Mouse (Mus musculus) embryonic facial prominence, embryonic 15.5 days (tissue): ENCODE data around the gene Ffar3. TPM values are rescaled to one million over a fixed set of nuclear protein-coding genes. Genes with fewer than 3 reads are reported as not detected.

Experiments used
- ATAC-seq: fragments of 200-750 bp; cut with Nextera tagmentation; 2 replicates; pipeline ENCODE4 v1.8.0; 2017; ENCODE audit warnings: low read depth, moderate TSS enrichment; ENCODE audit not compliant: insufficient number of reproducible peaks, low FRiP score, low TSS enrichment
- H3K27ac ChIP-seq: fragments of 300-500 bp; sonication (generic); replicated peaks from 2 replicates; pipeline ENCODE4 v1.5.1; 2015; ENCODE audit warnings: mild to moderate bottlenecking, inconsistent platforms
- H3K27me3 ChIP-seq: fragments of 300-500 bp; sonication (generic); 2 replicates; pipeline ENCODE4 v1.6.1; 2015; ENCODE audit warnings: inconsistent platforms
- H3K36me3 ChIP-seq: fragments of 300-500 bp; sonication (generic); 2 replicates; pipeline ENCODE4 v1.6.1; 2015; ENCODE audit warnings: mild to moderate bottlenecking, inconsistent platforms
- H3K4me1 ChIP-seq: fragments of 300-500 bp; sonication (generic); 2 replicates; pipeline ENCODE4 v1.6.1; 2015; ENCODE audit warnings: inconsistent platforms
- H3K4me2 ChIP-seq: fragments of 300-500 bp; sonication (generic); replicated peaks from 2 replicates; pipeline ENCODE4 v1.6.1; 2015; ENCODE audit warnings: mild to moderate bottlenecking, inconsistent platforms
- H3K4me3 ChIP-seq: fragments of 300-500 bp; sonication (generic); replicated peaks from 2 replicates; pipeline ENCODE4 v1.5.1; 2015; ENCODE audit warnings: mild to moderate bottlenecking, inconsistent platforms
- H3K9ac ChIP-seq: fragments of 300-500 bp; sonication (generic); 2 replicates; pipeline ENCODE4 v1.6.1; 2015; ENCODE audit warnings: inconsistent platforms
- H3K9me3 ChIP-seq: fragments of 300-500 bp; sonication (generic); replicated peaks from 2 replicates; pipeline ENCODE4 v1.6.1; 2016; ENCODE audit warnings: inconsistent platforms
- WGBS: fragments of 180-500 bp; shearing (Covaris S2); methylation state at CpG from one replicate; pipeline ENCODE4 v1.1.7; 2015; 5-methylcytosine and 5-hydroxymethylcytosine counted together
- polyA plus RNA-seq: library from polyadenylated mRNA; unstranded; fragments of >200 nt; fragmentation: Nextera tagmentation; extraction: Ambion mirVana; gene quantifications from 2 replicates; pipeline ENCODE4 v1.2.1, GENCODE M21; 2015

Ffar3 gene
- not detected in 2 replicates for polyA plus RNA-seq

DNA sequence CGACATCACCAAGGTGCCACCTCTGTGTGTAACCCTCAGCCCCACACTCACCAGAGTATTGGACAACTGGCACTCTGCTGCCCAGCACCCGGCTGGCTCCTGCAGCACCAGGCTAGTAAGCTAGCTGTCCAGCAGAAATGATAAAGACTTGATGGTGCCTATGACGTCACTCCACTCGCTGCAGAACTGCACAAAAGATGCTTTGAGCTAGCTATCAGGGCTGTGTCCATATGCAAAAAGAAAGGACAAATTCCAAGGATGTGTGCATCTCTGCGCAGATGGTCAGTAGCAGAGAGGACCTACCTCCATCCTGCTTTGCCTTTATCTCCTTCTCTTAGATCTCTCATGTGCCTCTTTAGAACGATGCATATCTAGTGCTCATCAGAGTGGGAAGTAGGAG, at the start of gene Ffar3:
Ffar3 (minus strand) TSS at position 101 of the 400 bp plus-strand sequence.
- Histone ChIP-seq H3K4me1 (no peaks in the 10 kb centered on the region), H3K27me3 (peaks cover 12% of the 10 kb centered on the region; the same call in 1 of the 2 replicates), H3K36me3 (no peaks in the 10 kb centered on the region), H3K4me3 (no peak within 1 kb of the TSS), H3K27ac (no peak within 1 kb of the TSS), H3K9ac (no peak within 1 kb of the TSS), H3K9me3 (no peaks in the 10 kb centered on the region), H3K4me2 (no peak within 1 kb of the TSS)
- ATAC-seq, result no peak
- 75% methylated on average over 6 of the region's 6 CpGs for WGBS

DNA sequence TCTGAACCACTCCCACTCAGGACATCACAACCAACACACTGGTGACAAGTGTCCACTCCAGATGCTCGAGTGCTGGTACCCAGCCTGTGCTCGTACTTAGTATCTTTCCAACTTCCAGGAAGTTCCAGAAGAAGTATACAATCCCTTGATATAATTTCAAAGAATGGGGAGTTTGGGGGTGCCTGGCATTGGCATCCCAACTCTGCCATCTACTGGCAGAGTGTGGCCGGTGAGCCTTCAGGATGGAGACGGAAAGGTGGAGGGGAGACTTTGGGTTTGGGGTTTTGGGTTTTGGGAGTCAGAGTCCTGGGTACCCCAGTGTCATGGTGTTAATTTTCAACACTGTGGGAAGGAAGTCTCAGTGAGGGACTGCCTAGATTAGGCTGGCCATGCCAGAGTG, 48.1 kb upstream of the Ffar3 start:
- Histone ChIP-seq H3K36me3 (no peaks in the 10 kb centered on the region), H3K4me1 (peaks cover 16% of the 10 kb centered on the region; the same call in 1 of the 2 replicates), H3K4me2 (no peak overlapping the region), H3K9ac (no peak overlapping the region), H3K4me3 (no peak overlapping the region), H3K27me3 (no peaks in the 10 kb centered on the region), H3K9me3 (no peaks in the 10 kb centered on the region), H3K27ac (no peak overlapping the region)
- no peak for ATAC-seq
- WGBS, result 52% methylated on average over 4 of the region's 4 CpGs

DNA sequence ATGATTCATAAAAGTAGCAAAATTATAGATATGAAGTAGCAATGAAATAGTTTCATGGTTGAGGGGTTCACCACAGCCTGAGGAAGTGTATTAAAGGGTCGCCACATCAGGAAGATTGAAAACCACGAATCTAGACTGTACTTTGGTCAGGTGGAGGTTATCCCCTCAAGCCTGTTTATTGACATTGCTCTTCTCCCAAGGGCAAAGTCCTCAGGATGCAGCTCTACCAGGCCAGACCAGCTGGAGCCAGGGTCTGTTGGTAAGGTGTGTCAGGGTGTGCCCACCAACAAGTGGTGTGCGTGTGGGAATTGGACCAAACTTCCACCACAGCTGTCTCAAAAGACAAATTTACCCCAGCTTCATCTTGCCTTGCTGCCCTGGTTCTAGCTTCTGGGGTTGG, 39.2 kb upstream of the Ffar3 start:
- Histone ChIP-seq H3K4me2 (no peak overlapping the region), H3K36me3 (no peaks in the 10 kb centered on the region), H3K4me3 (no peak overlapping the region), H3K27me3 (no peaks in the 10 kb centered on the region), H3K4me1 (0 out of 2 replicates have a peak, but pooled peaks cover 7% of the 10 kb centered on the region), H3K9me3 (no peaks in the 10 kb centered on the region), H3K9ac (no peak overlapping the region), H3K27ac (no peak overlapping the region)
- WGBS, result 79% methylated on average over 3 of the region's 3 CpGs
- ATAC-seq, result no peak

GRCm38 (mm10) chr7:30892515-30892914, 36.5 kb upstream of the Ffar3 start:
- no peak for ATAC-seq
- Histone ChIP-seq H3K4me1 (0 out of 2 replicates have a peak, but pooled peaks cover 5% of the 10 kb centered on the region), H3K9me3 (no peaks in the 10 kb centered on the region), H3K9ac (no peak overlapping the region), H3K27me3 (no peaks in the 10 kb centered on the region), H3K36me3 (no peaks in the 10 kb centered on the region), H3K4me2 (no peak overlapping the region), H3K27ac (no peak overlapping the region), H3K4me3 (no peak overlapping the region)
- WGBS, result 49% methylated on average over 3 of the region's 3 CpGs

GRCm38 (mm10) chr7:30891746-30892145, 35.8 kb upstream of the Ffar3 start:
- Histone ChIP-seq H3K36me3 (no peaks in the 10 kb centered on the region), H3K9me3 (no peaks in the 10 kb centered on the region), H3K9ac (no peak overlapping the region), H3K27ac (no peak overlapping the region), H3K27me3 (no peaks in the 10 kb centered on the region), H3K4me2 (no peak overlapping the region), H3K4me1 (0 out of 2 replicates have a peak, but pooled peaks cover 5% of the 10 kb centered on the region), H3K4me3 (no peak overlapping the region)
- whole genome bisulfite sequencing, result 82% methylated on average over 9 of the region's 9 CpGs
- no peak for ATAC-seq

GRCm38 (mm10) chr7:30890681-30891080, 34.7 kb upstream of the Ffar3 start:
- no peak overlapping the region for H3K9ac ChIP-seq
- WGBS, result 71% methylated on average over 2 of the region's 2 CpGs
- no peaks in the 10 kb centered on the region for H3K36me3 ChIP-seq
- 0 out of 2 replicates have a peak, but pooled peaks cover 5% of the 10 kb centered on the region for H3K4me1 ChIP-seq
- no peak overlapping the region for H3K27ac ChIP-seq
- no peak for ATAC-seq
- no peak overlapping the region for H3K4me3 ChIP-seq
- no peaks in the 10 kb centered on the region for H3K27me3 ChIP-seq
- no peaks in the 10 kb centered on the region for H3K9me3 ChIP-seq
- no peak overlapping the region for H3K4me2 ChIP-seq

GRCm38 (mm10) chr7:30888786-30889185, 32.8 kb upstream of the Ffar3 start:
- no peak for ATAC-seq
- H3K9me3 ChIP-seq, result no peaks in the 10 kb centered on the region
- 0 out of 2 replicates have a peak, but pooled peaks cover 5% of the 10 kb centered on the region for H3K4me1 ChIP-seq
- H3K4me3 ChIP-seq, result no peak overlapping the region
- H3K27me3 ChIP-seq, result no peaks in the 10 kb centered on the region
- no peak overlapping the region for H3K9ac ChIP-seq
- H3K27ac ChIP-seq, result no peak overlapping the region
- no peaks in the 10 kb centered on the region for H3K36me3 ChIP-seq
- 80% methylated on average over 7 of the region's 7 CpGs for WGBS
- H3K4me2 ChIP-seq, result no peak overlapping the region

DNA sequence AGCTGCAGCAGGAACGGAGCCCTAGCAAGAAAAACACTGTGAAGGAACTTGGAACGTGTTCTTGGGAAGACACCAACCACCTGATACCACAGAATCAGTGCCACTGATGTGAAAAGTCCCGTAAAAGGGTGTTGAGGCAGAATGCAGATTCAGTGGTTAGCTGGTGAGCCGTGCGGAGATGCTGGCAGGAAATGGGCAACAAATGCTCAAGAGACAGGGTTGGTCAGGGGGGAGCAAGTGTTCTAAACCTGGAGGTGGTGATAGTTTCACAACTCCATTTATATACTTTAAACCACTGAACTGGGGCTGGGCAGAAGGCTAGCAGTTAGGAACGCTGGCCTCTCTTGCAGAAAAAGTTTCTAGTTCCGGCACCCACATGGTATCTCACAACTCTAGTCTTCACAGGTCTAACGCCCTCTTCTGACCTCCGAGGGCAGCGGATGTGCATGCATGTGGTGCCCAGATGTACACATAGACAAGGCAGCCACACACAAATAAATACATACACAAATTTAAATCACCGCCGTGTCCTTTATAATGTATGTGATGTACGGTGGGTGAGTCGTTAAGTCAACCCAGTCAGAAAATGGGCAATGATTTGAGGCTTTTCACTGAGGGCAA, 31.7 kb upstream of the Ffar3 start:
- 0 out of 2 replicates have a peak, but pooled peaks cover 5% of the 10 kb centered on the region for H3K4me1 ChIP-seq
- no peak overlapping the region for H3K27ac ChIP-seq
- no peak overlapping the region for H3K9ac ChIP-seq
- no peaks in the 10 kb centered on the region for H3K27me3 ChIP-seq
- H3K9me3 ChIP-seq, result no peaks in the 10 kb centered on the region
- 71% methylated on average over 14 of the region's 14 CpGs for WGBS
- ATAC-seq, result no peak
- H3K36me3 ChIP-seq, result no peaks in the 10 kb centered on the region
- no peak overlapping the region for H3K4me3 ChIP-seq
- H3K4me2 ChIP-seq, result no peak overlapping the region

DNA sequence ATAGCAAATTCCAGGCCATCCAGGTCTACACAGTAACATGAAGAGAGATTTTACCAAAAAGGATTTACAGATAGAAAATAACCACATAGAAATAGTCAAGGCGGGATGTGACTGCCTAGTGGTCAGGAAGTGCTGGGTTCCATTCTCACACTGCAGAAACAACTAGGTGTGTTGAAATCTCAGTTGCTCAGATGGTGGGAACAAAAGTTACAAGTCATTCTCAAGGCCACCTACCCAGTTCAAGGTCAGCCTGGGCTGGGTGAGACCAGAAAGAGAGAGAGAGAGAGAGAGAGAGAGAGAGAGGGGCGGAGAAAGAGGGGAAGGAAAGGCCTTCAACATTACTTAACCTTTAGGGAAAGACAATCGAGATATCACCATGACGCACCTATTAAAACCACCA, 30.9 kb upstream of the Ffar3 start:
- ATAC-seq, result no peak
- 69% methylated on average over 4 of the region's 4 CpGs for WGBS
- H3K4me1 ChIP-seq, result no peaks in the 10 kb centered on the region

DNA sequence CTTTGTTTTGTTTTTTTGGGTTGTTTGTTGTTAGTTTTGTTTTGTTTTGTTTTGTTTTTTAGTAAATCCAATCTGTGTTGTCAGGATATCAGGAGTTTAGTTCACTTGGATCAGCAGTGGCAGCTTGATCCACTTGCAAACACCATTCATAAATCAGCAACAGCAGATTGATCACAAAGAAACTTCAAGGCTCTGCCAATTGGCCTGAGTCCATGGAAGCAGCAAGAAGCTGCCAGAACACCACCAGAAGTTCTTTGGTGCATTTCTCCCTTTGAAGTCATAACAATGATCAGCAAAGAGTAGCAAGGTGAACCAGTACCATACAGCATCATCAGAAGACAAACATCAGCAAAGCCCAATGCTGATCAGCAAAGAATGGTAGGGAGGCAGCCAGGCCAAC, 28.1 kb upstream of the Ffar3 start:
- ATAC-seq, result no peak
- Histone ChIP-seq H3K4me1 (no peaks in the 10 kb centered on the region), H3K9me3 (no peaks in the 10 kb centered on the region), H3K36me3 (no peaks in the 10 kb centered on the region), H3K27ac (no peak overlapping the region), H3K9ac (no peak overlapping the region), H3K4me2 (no peak overlapping the region), H3K27me3 (no peaks in the 10 kb centered on the region), H3K4me3 (no peak overlapping the region)

More for the DNA sequence above, 30.9 kb upstream of the Ffar3 start:
- no peak overlapping the region for H3K4me3 ChIP-seq
- no peaks in the 10 kb centered on the region for H3K9me3 ChIP-seq
- H3K27ac ChIP-seq, result no peak overlapping the region
- no peaks in the 10 kb centered on the region for H3K36me3 ChIP-seq
- H3K27me3 ChIP-seq, result no peaks in the 10 kb centered on the region
- no peak overlapping the region for H3K4me2 ChIP-seq
- no peak overlapping the region for H3K9ac ChIP-seq

DNA sequence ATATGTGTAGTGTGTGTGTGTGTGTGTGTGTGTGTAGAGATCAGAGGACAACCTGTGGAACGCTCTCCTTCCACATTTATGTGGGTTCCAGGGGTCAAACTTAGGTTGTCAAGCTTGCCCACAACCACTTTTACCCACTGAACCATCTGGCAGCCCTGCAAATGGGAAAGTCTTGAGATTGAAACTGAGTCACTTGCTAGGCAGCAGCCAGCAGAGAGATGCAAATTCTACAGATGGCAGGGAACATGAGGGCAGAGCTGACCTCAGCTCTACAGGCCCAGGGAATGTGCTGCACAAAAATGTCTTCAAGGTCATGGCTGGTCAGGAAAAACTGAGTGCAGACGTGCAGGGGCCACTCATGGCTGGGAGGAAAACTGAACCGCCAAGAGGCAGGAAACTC, 25.4 kb upstream of the Ffar3 start:
- no peaks in the 10 kb centered on the region for H3K27me3 ChIP-seq
- H3K36me3 ChIP-seq, result no peaks in the 10 kb centered on the region
- no peak overlapping the region for H3K4me2 ChIP-seq
- no peaks in the 10 kb centered on the region for H3K9me3 ChIP-seq
- 75% methylated on average over 3 of the region's 3 CpGs for WGBS
- no peaks in the 10 kb centered on the region for H3K4me1 ChIP-seq
- no peak overlapping the region for H3K4me3 ChIP-seq
- H3K27ac ChIP-seq, result no peak overlapping the region
- ATAC-seq, result no peak
- no peak overlapping the region for H3K9ac ChIP-seq

DNA sequence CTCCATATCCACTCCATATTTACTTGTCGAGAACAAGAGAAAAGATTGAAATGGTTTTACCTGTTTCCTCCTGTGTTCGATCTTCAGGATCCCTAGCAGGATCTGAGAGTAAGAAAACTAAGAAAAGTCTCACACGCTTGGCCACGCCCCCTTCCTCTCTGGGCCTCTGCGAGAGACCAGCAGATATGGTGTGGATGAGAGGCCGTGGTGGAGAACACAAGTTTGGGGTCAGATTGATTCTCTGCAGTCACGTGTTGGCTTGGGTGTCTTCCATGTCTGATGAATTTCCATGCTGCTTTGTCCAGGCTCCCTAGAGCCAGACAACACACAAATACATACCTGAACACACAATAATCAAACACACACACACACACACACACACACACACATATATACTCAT, 24.2 kb upstream of the Ffar3 start, which contains the start of gene Cd22:
Cd22 (minus strand) TSS at position 167 of the 400 bp plus-strand sequence.
- Histone ChIP-seq H3K27ac (no peak within 1 kb of the TSS), H3K36me3 (no peaks in the 10 kb centered on the region), H3K27me3 (no peaks in the 10 kb centered on the region), H3K4me1 (no peaks in the 10 kb centered on the region), H3K4me3 (no peak within 1 kb of the TSS), H3K4me2 (no peak within 1 kb of the TSS), H3K9ac (no peak within 1 kb of the TSS), H3K9me3 (no peaks in the 10 kb centered on the region)
- WGBS, result 60% methylated on average over 7 of the region's 7 CpGs
- no peak for ATAC-seq
